Mouse (Mus musculus): Measurements from ENCODE around the gene Ralgps2. TPM values are rescaled to one million over a fixed set of nuclear protein-coding genes. Genes with fewer than 3 reads are reported as not detected.
A peak's percentile ranks its signal among the peaks of the same experiment; 100 is the strongest.

Gene Ralgps2
- polyA plus RNA-seq, 1 experiment from 2014 or later: 74.4 TPM

GRCm38 (mm10) chr1:156921290-156921994 lies 18.0 kb downstream of the Ralgps2 start:
- no peak for ATAC-seq (ENCODE audit: insufficient number of reproducible peaks, low FRiP score, low TSS enrichment, low read depth)
- H3K36me3 ChIP-seq: no peaks in the 10 kb centered on the region
- H3K4me1 ChIP-seq: peaks cover 26% of the 10 kb centered on the region
- H3K27me3 ChIP-seq: no peaks in the 10 kb centered on the region
- no peaks in the 10 kb centered on the region for H3K9me3 ChIP-seq (replicated peaks)
- H3K27ac ChIP-seq (replicated peaks): peak overlapping the region; percentile 2; the same call in 1 of the 2 replicates
- WGBS: 53% methylated on average over 12 of the region's 12 CpGs
- no peak overlapping the region for H3K4me3 ChIP-seq (replicated peaks)
- H3K4me2 ChIP-seq (replicated peaks): no peak overlapping the region
- H3K9ac ChIP-seq: no peak overlapping the region

DNA sequence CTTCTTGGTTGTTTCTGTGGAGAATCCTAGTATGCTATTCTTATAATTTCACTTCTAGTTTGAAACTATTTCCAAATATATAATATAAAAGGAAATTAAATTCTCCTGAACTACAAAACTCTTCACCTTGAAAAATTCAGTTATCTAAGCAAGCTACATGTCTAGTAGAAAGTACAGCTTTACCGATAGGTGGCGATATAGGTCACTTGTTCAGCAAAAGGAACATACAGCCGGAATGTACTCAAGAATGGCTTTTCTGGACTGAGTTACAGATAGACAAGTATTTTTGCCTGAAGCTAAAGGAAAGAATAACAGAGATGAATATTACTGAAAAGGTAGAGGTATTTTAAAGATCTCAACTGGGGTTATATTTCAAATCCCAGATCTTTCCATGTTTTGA lies 22.0 kb downstream of the Ralgps2 start:
- Histone ChIP-seq H3K36me3 (no peaks in the 10 kb centered on the region), H3K27ac (replicated peaks) (no peak overlapping the region), H3K9me3 (replicated peaks) (no peaks in the 10 kb centered on the region), H3K9ac (no peak overlapping the region), H3K4me3 (replicated peaks) (no peak overlapping the region), H3K4me1 (peaks cover 24% of the 10 kb centered on the region), H3K27me3 (no peaks in the 10 kb centered on the region), H3K4me2 (replicated peaks) (no peak overlapping the region)
- WGBS: 7% methylated on average over 3 of the region's 3 CpGs
- no peak for ATAC-seq (ENCODE audit: insufficient number of reproducible peaks, low FRiP score, low TSS enrichment, low read depth)

DNA sequence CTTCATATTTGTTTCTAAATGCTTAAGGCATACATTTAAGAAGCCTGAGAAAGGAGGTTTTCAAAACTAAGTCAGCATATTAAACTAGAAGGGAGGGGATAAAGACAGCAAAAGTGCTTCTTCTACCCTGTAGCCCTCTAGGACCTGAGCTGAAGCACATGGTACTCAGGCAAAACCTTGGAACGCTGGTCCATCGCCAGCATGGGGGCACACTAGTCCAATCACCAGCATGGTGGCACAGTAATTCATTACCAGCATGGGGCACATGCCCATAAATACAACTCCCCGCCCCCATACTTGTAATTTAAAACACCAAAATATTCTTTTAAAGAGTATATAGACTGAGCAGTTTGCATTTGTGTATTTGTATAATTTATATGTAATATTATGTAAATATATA lies 23.1 kb downstream of the Ralgps2 start:
- no peak overlapping the region for H3K4me3 ChIP-seq (replicated peaks)
- ATAC-seq (ENCODE audit: insufficient number of reproducible peaks, low FRiP score, low TSS enrichment, low read depth): no peak
- 76% methylated on average over 3 of the region's 3 CpGs for WGBS

DNA sequence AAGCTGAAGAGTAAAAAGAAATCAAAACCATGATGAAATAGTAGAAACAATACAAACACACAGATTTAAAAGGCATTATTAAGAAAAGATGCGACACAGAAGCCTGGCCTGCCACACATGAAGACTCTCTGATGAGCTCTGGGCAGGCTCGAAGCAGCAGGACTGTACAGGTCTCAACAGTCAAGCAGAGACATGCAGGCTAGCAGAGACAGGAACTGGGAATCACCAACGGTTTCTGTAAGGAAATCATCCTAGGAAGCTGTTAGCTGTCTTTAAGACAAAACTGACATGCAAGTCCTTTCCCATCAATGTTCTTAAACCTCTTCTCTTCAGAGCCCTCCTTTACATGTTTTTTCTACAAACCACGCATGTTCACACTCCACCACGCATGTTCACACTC lies 24.5 kb downstream of the Ralgps2 start:
- Histone ChIP-seq H3K9me3 (replicated peaks) (no peaks in the 10 kb centered on the region), H3K4me3 (replicated peaks) (no peak overlapping the region), H3K4me2 (replicated peaks) (no peak overlapping the region), H3K9ac (no peak overlapping the region), H3K27me3 (no peaks in the 10 kb centered on the region), H3K4me1 (peaks cover 10% of the 10 kb centered on the region), H3K27ac (replicated peaks) (no peak overlapping the region), H3K36me3 (no peaks in the 10 kb centered on the region)
- ATAC-seq (ENCODE audit: insufficient number of reproducible peaks, low FRiP score, low TSS enrichment, low read depth): no peak
- WGBS: 52% methylated on average over 5 of the region's 5 CpGs

More for the DNA sequence above, 23.1 kb downstream of the Ralgps2 start:
- Histone ChIP-seq H3K27me3 (no peaks in the 10 kb centered on the region), H3K9me3 (replicated peaks) (no peaks in the 10 kb centered on the region), H3K27ac (replicated peaks) (no peak overlapping the region; the same call in 1 of the 2 replicates), H3K9ac (no peak overlapping the region), H3K4me1 (peaks cover 19% of the 10 kb centered on the region), H3K36me3 (no peaks in the 10 kb centered on the region), H3K4me2 (replicated peaks) (no peak overlapping the region)

DNA sequence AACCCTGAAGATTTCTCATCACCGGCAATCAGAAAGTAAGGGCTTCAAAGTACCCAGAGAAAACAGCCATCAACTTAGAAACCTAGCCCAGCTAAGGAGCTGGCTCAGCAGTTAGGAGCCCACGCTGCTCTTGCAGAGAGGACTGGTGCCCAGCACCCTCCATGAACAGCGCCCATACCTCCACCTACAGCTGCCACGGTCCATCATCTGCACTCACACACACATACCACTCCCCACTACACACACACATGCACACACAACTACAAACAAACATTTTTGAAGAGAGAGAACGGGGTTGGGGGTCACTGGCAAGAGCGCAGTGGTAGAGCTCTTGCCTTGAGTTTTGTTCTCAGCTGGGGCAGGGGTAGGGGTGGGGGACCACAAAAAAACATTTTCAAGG lies 26.2 kb downstream of the Ralgps2 start:
- no peaks in the 10 kb centered on the region for H3K9me3 ChIP-seq (replicated peaks)
- peaks cover 6% of the 10 kb centered on the region for H3K4me1 ChIP-seq
- H3K27me3 ChIP-seq: no peaks in the 10 kb centered on the region
- H3K9ac ChIP-seq: no peak overlapping the region
- H3K4me2 ChIP-seq (replicated peaks): no peak overlapping the region
- no peak for ATAC-seq (ENCODE audit: insufficient number of reproducible peaks, low FRiP score, low TSS enrichment, low read depth)
- no peak overlapping the region for H3K4me3 ChIP-seq (replicated peaks)
- WGBS: 83% methylated on average over 6 of the region's 6 CpGs
- no peak overlapping the region for H3K27ac ChIP-seq (replicated peaks)
- no peaks in the 10 kb centered on the region for H3K36me3 ChIP-seq

GRCm38 (mm10) chr1:156910948-156911347 lies 28.5 kb downstream of the Ralgps2 start:
- H3K27me3 ChIP-seq: no peaks in the 10 kb centered on the region
- H3K36me3 ChIP-seq: 0 out of 2 replicates have a peak, but pooled peaks cover 4% of the 10 kb centered on the region
- H3K4me3 ChIP-seq (replicated peaks): no peak overlapping the region
- H3K9ac ChIP-seq: no peak overlapping the region
- 66% methylated on average over 2 of the region's 2 CpGs for WGBS
- H3K9me3 ChIP-seq (replicated peaks): no peaks in the 10 kb centered on the region
- no peak overlapping the region for H3K4me2 ChIP-seq (replicated peaks)
- no peak overlapping the region for H3K27ac ChIP-seq (replicated peaks)
- H3K4me1 ChIP-seq: peaks cover 6% of the 10 kb centered on the region
- ATAC-seq (ENCODE audit: insufficient number of reproducible peaks, low FRiP score, low TSS enrichment, low read depth): no peak

DNA sequence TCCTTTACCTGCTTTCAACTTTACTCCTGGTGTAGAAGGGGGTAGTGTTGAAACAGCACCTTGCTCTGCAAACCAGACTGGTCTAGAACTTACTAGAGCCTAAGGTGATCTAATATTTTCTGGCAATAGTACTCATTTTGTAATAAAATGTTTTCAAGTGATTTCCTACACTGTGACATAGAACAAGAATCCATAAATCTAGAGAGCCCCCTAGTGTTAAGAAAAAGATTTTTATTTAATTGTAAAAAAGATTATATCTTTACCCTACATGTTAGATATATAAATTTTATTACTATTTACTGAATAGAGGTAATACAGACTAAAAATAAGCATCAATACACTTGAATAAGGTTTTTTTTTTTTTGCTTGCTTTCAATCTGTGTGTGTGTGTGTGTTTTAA lies 29.6 kb downstream of the Ralgps2 start:
- no peak for ATAC-seq (ENCODE audit: insufficient number of reproducible peaks, low FRiP score, low TSS enrichment, low read depth)
- Histone ChIP-seq H3K9ac (no peak overlapping the region), H3K27me3 (no peaks in the 10 kb centered on the region), H3K27ac (replicated peaks) (no peak overlapping the region), H3K4me3 (replicated peaks) (no peak overlapping the region), H3K4me1 (peaks cover 13% of the 10 kb centered on the region), H3K9me3 (replicated peaks) (no peaks in the 10 kb centered on the region), H3K4me2 (replicated peaks) (no peak overlapping the region), H3K36me3 (0 out of 2 replicates have a peak, but pooled peaks cover 4% of the 10 kb centered on the region)

DNA sequence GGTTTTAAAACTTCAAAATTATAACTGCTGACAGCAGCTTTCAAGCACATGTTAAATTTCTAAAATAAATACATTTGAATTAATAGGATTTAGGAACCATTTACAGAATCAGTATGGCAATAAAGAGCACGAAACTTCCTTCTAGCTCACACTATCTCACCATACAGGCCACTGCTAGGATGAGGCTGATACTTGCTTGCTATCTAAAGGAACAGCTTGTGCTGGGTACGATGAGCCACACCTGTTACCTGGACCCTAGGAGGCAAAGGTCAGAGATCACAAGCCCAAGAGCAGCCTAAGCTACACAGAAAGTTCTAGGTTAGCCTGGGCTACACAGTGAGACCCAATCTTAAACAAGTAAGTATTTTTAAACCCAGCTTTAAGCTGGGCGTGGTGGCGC lies 30.2 kb downstream of the Ralgps2 start:
- Histone ChIP-seq H3K27me3 (no peaks in the 10 kb centered on the region), H3K4me3 (replicated peaks) (no peak overlapping the region), H3K4me1 (peaks cover 13% of the 10 kb centered on the region), H3K9ac (no peak overlapping the region), H3K27ac (replicated peaks) (no peak overlapping the region), H3K4me2 (replicated peaks) (no peak overlapping the region), H3K36me3 (0 out of 2 replicates have a peak, but pooled peaks cover 4% of the 10 kb centered on the region), H3K9me3 (replicated peaks) (no peaks in the 10 kb centered on the region)
- WGBS: 93% methylated on average over 4 of the region's 4 CpGs
- no peak for ATAC-seq (ENCODE audit: insufficient number of reproducible peaks, low FRiP score, low TSS enrichment, low read depth)

DNA sequence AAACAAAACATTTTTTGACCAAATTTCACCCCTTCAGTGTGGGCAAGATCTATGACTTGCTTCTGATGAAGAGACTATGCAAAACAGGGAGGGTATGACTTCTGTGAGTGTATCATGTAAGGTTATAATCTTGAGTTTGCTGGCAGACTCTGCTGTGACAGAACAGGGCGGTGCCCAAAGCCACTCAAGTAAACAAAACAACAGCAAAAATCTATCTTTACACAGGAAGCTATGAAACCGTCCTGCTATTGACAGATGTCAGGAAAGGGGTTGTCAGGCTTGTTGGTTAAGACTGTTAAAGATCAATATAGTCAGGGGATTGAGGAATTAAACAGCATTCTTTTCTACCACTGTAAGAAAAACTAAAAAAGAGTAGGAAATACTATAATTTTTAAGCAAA lies 33.8 kb downstream of the Ralgps2 start:
- Histone ChIP-seq H3K27ac (replicated peaks) (no peak overlapping the region), H3K4me2 (replicated peaks) (no peak overlapping the region), H3K36me3 (0 out of 2 replicates have a peak, but pooled peaks cover 4% of the 10 kb centered on the region), H3K9ac (no peak overlapping the region), H3K4me3 (replicated peaks) (no peak overlapping the region), H3K9me3 (replicated peaks) (no peaks in the 10 kb centered on the region), H3K27me3 (no peaks in the 10 kb centered on the region), H3K4me1 (peaks cover 6% of the 10 kb centered on the region; the same call in 1 of the 2 replicates)
- no peak for ATAC-seq (ENCODE audit: insufficient number of reproducible peaks, low FRiP score, low TSS enrichment, low read depth)
- 58% methylated on average over 2 of the region's 2 CpGs for WGBS

DNA sequence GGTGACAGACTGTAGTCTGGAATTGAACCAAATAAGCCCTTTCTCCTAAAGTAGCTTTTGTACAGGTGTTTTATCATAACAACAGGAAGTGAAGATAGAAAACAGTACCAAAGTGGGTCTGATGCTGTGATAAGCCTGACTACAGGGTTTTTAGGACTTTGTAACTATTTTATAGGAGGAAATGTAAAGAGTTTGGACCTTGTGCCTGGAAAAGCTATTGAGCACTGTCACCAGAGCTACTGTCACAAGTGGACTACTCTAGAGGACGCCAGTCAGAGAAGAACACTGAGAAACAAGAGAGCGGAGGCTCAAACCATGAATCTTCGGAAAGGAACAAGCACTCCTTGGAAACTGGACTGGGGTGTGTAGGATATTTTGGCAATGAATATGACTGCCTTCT lies 35.5 kb downstream of the Ralgps2 start:
- H3K27me3 ChIP-seq: no peaks in the 10 kb centered on the region
- 97% methylated on average over 3 of the region's 3 CpGs for WGBS
- H3K4me1 ChIP-seq: peaks cover 6% of the 10 kb centered on the region; the same call in 1 of the 2 replicates
- no peak overlapping the region for H3K4me2 ChIP-seq (replicated peaks)
- peaks cover 10% of the 10 kb centered on the region for H3K36me3 ChIP-seq
- no peak overlapping the region for H3K9ac ChIP-seq
- no peak overlapping the region for H3K4me3 ChIP-seq (replicated peaks)
- H3K27ac ChIP-seq (replicated peaks): no peak overlapping the region
- ATAC-seq (ENCODE audit: insufficient number of reproducible peaks, low FRiP score, low TSS enrichment, low read depth): no peak
- no peaks in the 10 kb centered on the region for H3K9me3 ChIP-seq (replicated peaks)

DNA sequence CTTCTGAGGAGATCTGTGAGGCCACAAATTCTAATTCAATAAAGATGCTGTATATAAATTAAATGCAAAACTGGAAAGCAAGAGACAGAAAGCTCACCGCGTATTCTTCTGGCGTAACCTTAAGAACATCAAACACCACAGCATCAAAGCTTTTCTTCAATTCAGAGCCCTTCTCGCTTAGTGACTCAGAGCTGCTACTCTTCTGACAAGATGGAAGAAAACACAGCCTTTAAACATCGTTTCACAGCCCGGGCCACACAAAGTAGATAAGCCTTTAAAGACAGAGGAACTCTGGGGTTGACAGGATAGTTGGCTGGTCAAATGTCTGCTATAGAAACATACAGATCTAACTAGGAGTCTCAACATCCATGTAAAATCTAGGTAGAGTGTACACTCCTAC lies 37.7 kb downstream of the Ralgps2 start:
- 68% methylated on average over 6 of the region's 6 CpGs for WGBS
- peaks cover 6% of the 10 kb centered on the region; the same call in 1 of the 2 replicates for H3K4me1 ChIP-seq
- H3K36me3 ChIP-seq: peaks cover 12% of the 10 kb centered on the region
- no peak overlapping the region for H3K9ac ChIP-seq
- no peaks in the 10 kb centered on the region for H3K9me3 ChIP-seq (replicated peaks)
- H3K4me2 ChIP-seq (replicated peaks): no peak overlapping the region
- H3K27me3 ChIP-seq: no peaks in the 10 kb centered on the region
- ATAC-seq (ENCODE audit: insufficient number of reproducible peaks, low FRiP score, low TSS enrichment, low read depth): no peak
- H3K27ac ChIP-seq (replicated peaks): no peak overlapping the region
- no peak overlapping the region for H3K4me3 ChIP-seq (replicated peaks)

GRCm38 (mm10) chr1:156891561-156891960 lies 47.9 kb downstream of the Ralgps2 start:
- no peak overlapping the region for H3K4me2 ChIP-seq (replicated peaks)
- no peak overlapping the region for H3K27ac ChIP-seq (replicated peaks)
- H3K36me3 ChIP-seq: peaks cover 6% of the 10 kb centered on the region
- H3K27me3 ChIP-seq: no peaks in the 10 kb centered on the region
- no peak overlapping the region for H3K9ac ChIP-seq
- H3K4me3 ChIP-seq (replicated peaks): no peak overlapping the region
- 94% methylated on average over 4 of the region's 4 CpGs for WGBS
- H3K9me3 ChIP-seq (replicated peaks): no peaks in the 10 kb centered on the region
- no peaks in the 10 kb centered on the region for H3K4me1 ChIP-seq
- ATAC-seq (ENCODE audit: insufficient number of reproducible peaks, low FRiP score, low TSS enrichment, low read depth): no peak
